Mouse (Mus musculus): ENCODE results near the gene Mmp14. TPM values are rescaled to one million over a fixed set of nuclear protein-coding genes. Genes with fewer than 3 reads are reported as not detected.

Gene Mmp14
- total and polyA plus RNA-seq, 3 experiments = 19.4 to 29.9 TPM; not detected in 1

GRCm38 (mm10) chr14:54454669-54455528 is 23.5 kb downstream of the Mmp14 start:
- H3K27me3 ChIP-seq (ENCODE audit: control insufficient read depth in 1 of 2, insufficient read depth in 2 of 2, low read length in 2 of 2) = no peaks in the 10 kb centered on the region
- H3K79me2 ChIP-seq (ENCODE audit: control insufficient read depth, insufficient read depth, low read length, poor library complexity) = no peaks in the 10 kb centered on the region
- H3K4me1 ChIP-seq (ENCODE audit: control insufficient read depth in 1 of 2, insufficient read depth in 2 of 2, low read length in 2 of 2) = peaks cover 6 to 10% of the 10 kb centered on the region in 2 experiments
- 0 out of 2 replicates have a peak, but pooled peaks have one; percentile 13 for TF ChIP-seq RCOR1 (IDR thresholded peaks at IDR 0.05; ENCODE audit: low read depth, low read length)
- TF ChIP-seq GABPA (IDR thresholded peaks at IDR 0.05; ENCODE audit: low read depth, low read length) = no peak
- TF ChIP-seq SIN3A (IDR thresholded peaks at IDR 0.05; ENCODE audit: low read length) = no peak
- TF ChIP-seq EP300 (IDR thresholded peaks at IDR 0.05; ENCODE audit: low read depth in 1 of 2, low read length in 2 of 2) = no peak
- peak; percentile 38 for TF ChIP-seq TAL1 (IDR thresholded peaks at IDR 0.05; ENCODE audit: low read length)
- H3K27ac ChIP-seq (ENCODE audit: control insufficient read depth, low read depth, low read length) = no peak overlapping the region
- DNase-seq (ENCODE audit: low read depth, low spot score) = no peak
- H3K9me3 ChIP-seq (replicated peaks; ENCODE audit: insufficient read depth, low read length) = no peaks in the 10 kb centered on the region
- H3K4me3 ChIP-seq (ENCODE audit: control insufficient read depth in 1 of 2, insufficient read depth in 1 of 2, low read depth in 2 of 2, low read length in 2 of 2) = no peak overlapping the region
- no peak overlapping the region for H3K9ac ChIP-seq (ENCODE audit: control insufficient read depth, low read depth, low read length, poor library complexity, severe bottlenecking)
- H3K36me3 ChIP-seq (ENCODE audit: control insufficient read depth in 1 of 2, insufficient read depth in 2 of 2, low read length in 2 of 2) = peaks cover 0 to 4% of the 10 kb centered on the region in 2 experiments; a peak in 2 of 4 replicates

- peak; percentile 84 for DNase-seq (ENCODE audit: low read depth, low spot score)
- no peaks in the 10 kb centered on the region for H3K27me3 ChIP-seq (ENCODE audit: control insufficient read depth in 1 of 2, insufficient read depth in 2 of 2, low read length in 2 of 2)
- peaks cover 7 to 25% of the 10 kb centered on the region in 2 experiments for H3K4me1 ChIP-seq (ENCODE audit: control insufficient read depth in 1 of 2, insufficient read depth in 2 of 2, low read length in 2 of 2)
- peak overlapping the region; percentile 57 for H3K27ac ChIP-seq (ENCODE audit: control insufficient read depth, low read depth, low read length)
- H3K9me3 ChIP-seq (replicated peaks; ENCODE audit: insufficient read depth, low read length) = no peaks in the 10 kb centered on the region
- H3K79me2 ChIP-seq (ENCODE audit: control insufficient read depth, insufficient read depth, low read length, poor library complexity) = no peaks in the 10 kb centered on the region
- peak overlapping the region; percentile 13 for H3K9ac ChIP-seq (ENCODE audit: control insufficient read depth, low read depth, low read length, poor library complexity, severe bottlenecking)
- H3K36me3 ChIP-seq (ENCODE audit: control insufficient read depth in 1 of 2, insufficient read depth in 2 of 2, low read length in 2 of 2) = peaks cover 0 to 9% of the 10 kb centered on the region in 2 experiments; a peak in 2 of 4 replicates
- peak overlapping the region; percentile 22 to 27 for H3K4me3 ChIP-seq (ENCODE audit: control insufficient read depth in 1 of 2, insufficient read depth in 1 of 2, low read depth in 2 of 2, low read length in 2 of 2)
- TF ChIP-seq UBTF (IDR thresholded peaks at IDR 0.05; ENCODE audit: borderline replicate concordance, insufficient read depth, low read depth, low read length) = no peak
- TF ChIP-seq POLR2AphosphoS2 (IDR thresholded peaks at IDR 0.05; ENCODE audit: low read length) = no peak
- peak; percentile 86 for TF ChIP-seq GATA1 (IDR thresholded peaks at IDR 0.05; ENCODE audit: low read depth, low read length)
- TF ChIP-seq MYB (IDR thresholded peaks at IDR 0.05; ENCODE audit: low read depth, low read length) = no peak
- TF ChIP-seq HCFC1 (IDR thresholded peaks at IDR 0.05; ENCODE audit: low read depth, low read length) = 0 out of 2 replicates have a peak, but pooled peaks have one; percentile 38
- no peak for TF ChIP-seq ZKSCAN1 (IDR thresholded peaks at IDR 0.05; ENCODE audit: low read depth, low read length)
- no peak for TF ChIP-seq SMC3 (IDR thresholded peaks at IDR 0.05; ENCODE audit: low read depth, low read length)
- TF ChIP-seq TCF12 (IDR thresholded peaks at IDR 0.05; ENCODE audit: low read depth, low read length) = peak; percentile 87
- TF ChIP-seq ETS1 (IDR thresholded peaks at IDR 0.05; ENCODE audit: low read depth, low read length) = peak; percentile 78
- TF ChIP-seq NELFE (IDR thresholded peaks at IDR 0.05; ENCODE audit: low read depth, low read length) = no peak
- TF ChIP-seq E2F4 (IDR thresholded peaks at IDR 0.05; ENCODE audit: borderline replicate concordance, low read depth, low read length) = no peak
- no peak for TF ChIP-seq KAT2A (conservative IDR thresholded peaks at IDR 0.05; ENCODE audit: low read depth, low read length)
- TF ChIP-seq SIN3A (IDR thresholded peaks at IDR 0.05; ENCODE audit: low read length) = peak; percentile 62; the same call in 1 of the 2 replicates
- peak; percentile 60; the same call in 1 of the 2 replicates for TF ChIP-seq TBP (IDR thresholded peaks at IDR 0.05; ENCODE audit: low read depth, low read length)
- peak; percentile 78 for TF ChIP-seq RCOR1 (IDR thresholded peaks at IDR 0.05; ENCODE audit: low read depth, low read length)
- TF ChIP-seq MAFK (IDR thresholded peaks at IDR 0.05; ENCODE audit: borderline replicate concordance, low read depth, low read length) = no peak; the same call in 1 of the 2 replicates
- TF ChIP-seq USF1 (IDR thresholded peaks at IDR 0.05; ENCODE audit: low read depth, low read length) = peak; percentile 94
- TF ChIP-seq JUND (IDR thresholded peaks at IDR 0.05; ENCODE audit: low read depth, low read length) = no peak
- TF ChIP-seq POLR2AphosphoS5 (IDR thresholded peaks at IDR 0.05; ENCODE audit: borderline replicate concordance, low read depth, low read length) = no peak
- peak; percentile 88 for TF ChIP-seq MYC (IDR thresholded peaks at IDR 0.05; ENCODE audit: low read depth, low read length)
- peak in 1 of 2 experiments; percentile 80; a peak in 2 of 4 replicates for TF ChIP-seq USF2 (IDR thresholded peaks at IDR 0.05; ENCODE audit: borderline replicate concordance in 1 of 2, insufficient read depth in 1 of 2, low read depth in 1 of 2, low read length in 2 of 2)
- TF ChIP-seq GABPA (IDR thresholded peaks at IDR 0.05; ENCODE audit: low read depth, low read length) = no peak
- TF ChIP-seq CHD2 (IDR thresholded peaks at IDR 0.05; ENCODE audit: low read length) = no peak
- TF ChIP-seq MXI1 (IDR thresholded peaks at IDR 0.05; ENCODE audit: low read depth, low read length) = peak; percentile 79
- peak; percentile 79; the same call in 1 of the 2 replicates for TF ChIP-seq BHLHE40 (IDR thresholded peaks at IDR 0.05; ENCODE audit: borderline replicate concordance, low read depth, low read length)
- TF ChIP-seq ZC3H11A (IDR thresholded peaks at IDR 0.05; ENCODE audit: low read depth, low read length) = no peak
These were observed 26.6 kb downstream of the Mmp14 start for GRCm38 (mm10) chr14:54457907-54458569.
